ENCODE assay signal across 21 mouse cellular contexts in genomic region chr11:96546428-96546827, GRCm38 (mm10).
DNase-seq lines count a peak whose midpoint lies in the region; ATAC-seq and TF ChIP-seq lines count a peak whose summit lies in the region.
"Had no signal": no experiment of that assay in that cellular context is flagged by ENCODE, and none has a peak within 500 bp of the region (broad histone marks: within the 10 kb centered on the region; RNA-seq: fewer than 3 reads in every experiment).

No protein-coding gene starts in this region.

- DNase-seq in heart, adult 11 months: peak; percentile 6
- no peak for DNase-seq in heart, adult 9 months (ENCODE audit: low spot score in 2 of 2)
- DNase-seq in kidney, postnatal 4 days: no peak
- peak; percentile 54 for DNase-seq in midbrain, postnatal 0 days (ENCODE audit: low spot score)
- DNase-seq in midbrain, embryonic 11.5 days (ENCODE audit: low spot score, missing footprints): no peak
- no peak for DNase-seq in thymus, adult 18-20 months
- DNase-seq in gastrocnemius, adult 2 months: no peak
- DNase-seq: adrenal gland, postnatal 25 days; cerebellum, adult 8-10 months; cerebellum, postnatal 36 days; embryo, embryonic 11 days; gastrocnemius, postnatal 10 days; heart, postnatal 10 days; kidney, adult 18-20 months; lung, postnatal 14 days had no signal

- intact Hi-C loops in gastrocnemius, adult 2 months (cut with DNase I): no loop called here

- no peaks in the 10 kb centered on the region for H3K36me3 ChIP-seq in kidney, embryonic 15.5 days
- H3K36me3 ChIP-seq in midbrain, postnatal 0 days (ENCODE audit: insufficient read depth, low read length): no peaks in the 10 kb centered on the region
- no peaks in the 10 kb centered on the region for H3K36me3 ChIP-seq in midbrain, embryonic 11.5 days (ENCODE audit: control insufficient read depth, insufficient read depth, low read length)
- H3K36me3 ChIP-seq: embryonic facial prominence, embryonic 13.5 days; heart, embryonic 12.5 days; midbrain, embryonic 13.5 days had no signal

- H3K9me3 ChIP-seq in kidney, embryonic 15.5 days (replicated peaks): no peaks in the 10 kb centered on the region
- H3K9me3 ChIP-seq in midbrain, postnatal 0 days (ENCODE audit: low read length): no peaks in the 10 kb centered on the region
- H3K9me3 ChIP-seq in midbrain, embryonic 11.5 days (ENCODE audit: control insufficient read depth, low read length): no peaks in the 10 kb centered on the region
- H3K9me3 ChIP-seq: embryonic facial prominence, embryonic 13.5 days; forebrain, embryonic 13.5 days; heart, embryonic 12.5 days; midbrain, embryonic 13.5 days had no signal

- H3K4me2 ChIP-seq in kidney, embryonic 15.5 days: no peak overlapping the region
- H3K4me2 ChIP-seq in midbrain, postnatal 0 days (ENCODE audit: low read depth, low read length, poor library complexity, severe bottlenecking): no peak overlapping the region
- H3K4me2 ChIP-seq in midbrain, embryonic 11.5 days: no peak overlapping the region
- H3K4me2 ChIP-seq: embryonic facial prominence, embryonic 13.5 days; forebrain, embryonic 13.5 days; heart, embryonic 12.5 days; midbrain, embryonic 13.5 days had no signal

- peak; percentile 40; the same call in 1 of the 2 replicates for TF ChIP-seq CTCF in midbrain, postnatal 0 days (IDR thresholded peaks at IDR 0.05)
- TF ChIP-seq CTCF in gastrocnemius, adult 2 months (IDR thresholded peaks at IDR 0.05): no peak

- peak overlapping the region; percentile 54 for H3K27ac ChIP-seq in kidney, embryonic 15.5 days
- H3K27ac ChIP-seq in midbrain, postnatal 0 days (ENCODE audit: low read depth, low read length): no peak overlapping the region
- H3K27ac ChIP-seq in midbrain, embryonic 11.5 days (ENCODE audit: low read depth, low read length): no peak overlapping the region
- H3K27ac ChIP-seq in gastrocnemius, adult 2 months: no peak overlapping the region
- H3K27ac ChIP-seq: embryonic facial prominence, embryonic 13.5 days; forebrain, embryonic 13.5 days; midbrain, embryonic 13.5 days had no signal

- 50% methylated on average over 8 of the region's 8 CpGs for WGBS in kidney, embryonic 15.5 days
- 65% methylated on average over 8 of the region's 8 CpGs for WGBS in midbrain, postnatal 0 days
- WGBS in midbrain, embryonic 11.5 days: 79% methylated on average over 8 of the region's 8 CpGs

- H3K27me3 ChIP-seq in kidney, embryonic 15.5 days: peaks cover 3% of the 10 kb centered on the region; the same call in 1 of the 2 replicates
- peaks cover under 1% of the 10 kb centered on the region; the same call in 1 of the 2 replicates for H3K27me3 ChIP-seq in midbrain, postnatal 0 days (ENCODE audit: insufficient read depth, low read length)
- no peaks in the 10 kb centered on the region for H3K27me3 ChIP-seq in midbrain, embryonic 11.5 days (ENCODE audit: control insufficient read depth, insufficient read depth, low read length)

- no peak overlapping the region for H3K9ac ChIP-seq in kidney, embryonic 15.5 days
- no peak overlapping the region for H3K9ac ChIP-seq in midbrain, postnatal 0 days (replicated peaks; ENCODE audit: low read length, poor library complexity, severe bottlenecking)
- H3K9ac ChIP-seq in midbrain, embryonic 11.5 days (ENCODE audit: low read length): no peak overlapping the region
- H3K9ac ChIP-seq: embryonic facial prominence, embryonic 13.5 days; forebrain, embryonic 13.5 days; heart, embryonic 12.5 days; midbrain, embryonic 13.5 days had no signal

- no peak overlapping the region for H3K4me3 ChIP-seq in kidney, embryonic 15.5 days (replicated peaks)
- no peak overlapping the region for H3K4me3 ChIP-seq in midbrain, postnatal 0 days (ENCODE audit: low read depth, low read length)
- H3K4me3 ChIP-seq in midbrain, embryonic 11.5 days (ENCODE audit: low read depth, low read length): no peak overlapping the region
- H3K4me3 ChIP-seq in gastrocnemius, adult 2 months: no peak overlapping the region
- H3K4me3 ChIP-seq: embryonic facial prominence, embryonic 13.5 days; erythroblast, embryonic 14.5 days; forebrain, embryonic 13.5 days; heart, embryonic 12.5 days; midbrain, embryonic 13.5 days had no signal

- H3K4me1 ChIP-seq in kidney, embryonic 15.5 days: peaks cover 52% of the 10 kb centered on the region
- no peaks in the 10 kb centered on the region for H3K4me1 ChIP-seq in midbrain, postnatal 0 days (ENCODE audit: insufficient read depth, low read length)
- no peaks in the 10 kb centered on the region for H3K4me1 ChIP-seq in midbrain, embryonic 11.5 days (ENCODE audit: control insufficient read depth, insufficient read depth, low read length)
- H3K4me1 ChIP-seq: embryonic facial prominence, embryonic 13.5 days; forebrain, embryonic 13.5 days; heart, embryonic 12.5 days; midbrain, embryonic 13.5 days had no signal

- ATAC-seq in kidney, embryonic 15.5 days (replicated peaks; ENCODE audit: low FRiP score): no peak
- no peak for ATAC-seq in midbrain, postnatal 0 days (ENCODE audit: low FRiP score)
- no peak for ATAC-seq in midbrain, embryonic 11.5 days (ENCODE audit: low FRiP score)
- ATAC-seq: forebrain, embryonic 13.5 days; midbrain, embryonic 13.5 days had no signal

Comparison
In these comparisons a context has a peak if more than half of its experiments do, and no peak if none do; other contexts are left out.
1. DNase-seq: peak in heart, adult 11 months (single experiment) and midbrain, postnatal 0 days (single experiment); none in heart, adult 9 months (0 of 2), kidney, postnatal 4 days (0 of 2), midbrain, embryonic 11.5 days (single experiment), thymus, adult 18-20 months (0 of 2) and gastrocnemius, adult 2 months (single experiment).